Mouse (Mus musculus) kidney, adult 2 months (tissue): Measurements from ENCODE around the gene Lama2.

Experiments
- CTCF ChIP-seq: fragments of 200-500 bp; conservative IDR thresholded peaks from 2 replicates; pipeline ENCODE4 v1.5.1; 2011; ENCODE audit warnings: low read depth, mild to moderate bottlenecking, control low read depth, low read length, moderate library complexity, mixed read lengths; ENCODE audit not compliant: insufficient read depth, insufficient read length
- POLR2A ChIP-seq: fragments of 200-500 bp; IDR thresholded peaks from one replicate; pipeline ENCODE4 v1.6.1; 2011; ENCODE audit warnings: low read depth, low read length, control low read depth

DNA sequence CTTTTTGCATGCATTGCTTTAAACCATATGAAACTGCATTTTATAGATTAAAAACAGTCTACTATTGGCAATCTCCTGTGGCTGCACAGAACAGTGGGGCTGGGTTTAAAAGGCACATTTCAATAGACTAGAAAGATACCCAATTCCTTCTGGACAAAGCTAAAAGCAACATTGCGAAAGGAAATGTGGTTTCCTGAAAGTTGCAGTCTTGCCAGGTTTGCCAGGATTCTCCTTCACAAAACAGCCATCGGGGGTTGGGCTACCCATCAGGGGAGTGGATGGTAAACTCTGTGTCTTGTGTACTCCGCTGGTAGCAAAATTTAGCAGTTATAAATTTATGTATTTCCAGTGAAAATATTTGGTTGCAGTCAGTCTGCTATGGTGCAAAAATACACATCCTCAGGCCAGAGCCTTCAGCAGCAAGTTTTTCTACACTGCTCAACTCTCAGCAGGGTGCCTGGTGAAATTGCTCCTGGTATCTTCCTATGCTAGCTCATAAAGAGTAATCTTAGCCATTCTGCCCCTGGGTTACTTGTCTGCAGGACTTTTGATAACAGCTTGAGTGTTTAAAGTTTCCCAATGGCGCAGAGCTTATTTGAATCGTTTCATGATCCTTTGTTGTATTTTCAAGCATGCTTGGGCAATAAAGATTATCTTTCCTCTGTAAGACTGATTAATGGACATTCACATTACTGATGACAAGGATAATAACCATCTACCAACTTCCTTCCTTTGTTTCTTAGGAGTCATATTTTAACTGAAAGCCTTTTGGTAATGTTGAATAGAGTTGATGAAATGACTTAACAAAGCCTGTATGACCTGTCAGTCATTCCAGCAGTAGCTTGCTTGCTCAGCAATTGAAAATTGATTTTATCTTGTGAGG, 205.7 kb downstream of the Lama2 start:
- TF ChIP-seq POLR2A (no peak), CTCF (no peak)
